Mouse (Mus musculus) left cerebral cortex, adult 9 months (tissue): ENCODE measurements around the gene Pax7.

ENCODE experiments used
- DNase-seq, 2 experiments: peaks; one replicate each; pipeline ENCODE4 v3.0.0; 2022; ENCODE audit warnings: low spot score in 2 of 2

Gene Pax7

DNA sequence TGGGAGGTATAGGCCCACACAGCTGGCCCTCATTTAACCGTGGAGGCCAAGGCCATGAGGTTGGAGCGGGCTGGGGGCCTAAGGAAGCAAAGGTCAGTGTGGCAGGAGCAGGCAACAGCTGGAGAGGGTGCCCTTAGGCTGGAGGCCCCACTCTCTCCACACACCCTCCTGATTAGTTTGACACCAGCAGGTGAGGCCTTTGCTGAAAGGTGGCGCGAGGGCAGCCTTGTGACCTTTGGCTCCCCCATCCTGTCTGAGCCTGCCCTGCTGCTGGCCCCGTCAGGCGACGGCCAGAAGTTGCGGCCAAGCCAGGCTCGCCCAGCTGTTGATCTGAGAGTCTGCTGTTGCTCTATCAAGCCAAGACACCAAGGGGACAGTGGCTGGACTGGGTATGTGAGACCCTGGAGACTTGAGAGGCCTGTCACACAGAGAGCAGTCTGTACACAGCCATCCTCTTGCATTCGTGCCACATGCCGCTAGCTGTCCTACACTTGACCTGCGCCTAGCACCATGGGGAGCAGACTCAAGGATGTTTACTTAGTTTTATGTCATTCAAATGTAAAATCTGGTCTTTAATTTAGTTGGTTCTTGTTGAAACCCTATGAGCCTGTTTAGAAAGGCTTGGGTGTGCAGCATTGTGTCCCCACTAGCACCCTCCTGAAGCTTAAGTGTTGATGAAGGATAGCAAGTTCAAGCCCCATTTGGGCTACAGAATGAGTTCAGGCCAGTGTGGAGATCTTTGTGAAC is 86.0 kb downstream of the Pax7 start:
- DNase-seq: no peak

GRCm38 (mm10) chr4:139746177-139746576 is 87.2 kb downstream of the Pax7 start:
- no peak for DNase-seq

- DNase-seq: no peak
Observed at GRCm38 (mm10) chr4:139744765-139745395, 88.4 kb downstream of the Pax7 start.

DNA sequence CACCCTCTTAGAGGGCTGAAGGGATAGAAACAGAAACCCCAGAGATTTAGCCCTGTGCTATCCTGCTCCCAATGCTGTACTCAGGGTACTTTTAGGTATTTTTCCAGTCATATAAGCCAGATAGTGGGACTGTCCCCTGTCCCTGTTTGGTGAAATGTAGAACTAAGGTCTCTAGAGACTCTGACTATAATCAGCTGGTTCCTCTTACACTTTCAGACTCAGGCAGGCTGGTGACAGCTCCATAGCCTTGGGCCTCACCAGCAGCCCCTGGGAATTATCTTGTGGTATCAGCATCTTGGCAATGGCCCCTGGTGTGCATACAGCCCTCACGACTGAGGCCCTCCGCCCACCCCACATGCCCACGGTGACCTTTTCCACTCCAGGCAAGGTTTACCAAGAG is 89.7 kb downstream of the Pax7 start:
- no peak for DNase-seq

GRCm38 (mm10) chr4:139737035-139737434 is 96.3 kb downstream of the Pax7 start:
- peak; percentile 31 to 83 for DNase-seq

DNA sequence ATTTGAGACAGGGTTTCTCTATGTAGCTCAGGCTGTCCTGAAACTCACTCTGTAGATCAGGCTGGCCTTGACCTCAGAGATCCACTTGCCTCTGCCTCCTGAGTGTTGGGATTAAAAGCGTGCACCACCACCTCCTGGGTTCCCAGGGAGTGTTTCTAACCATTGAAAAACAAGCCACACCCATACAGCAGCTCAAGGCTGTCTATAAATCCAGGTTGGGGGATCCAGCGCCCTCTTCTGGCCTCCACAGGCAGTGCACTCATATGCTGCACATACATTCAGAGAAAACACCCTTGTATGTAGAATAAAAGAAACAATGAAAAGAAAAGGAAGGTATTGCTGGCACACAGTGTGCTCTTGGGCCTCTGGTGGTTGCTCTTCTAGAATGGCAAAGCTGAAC is 106.2 kb downstream of the Pax7 start:
- DNase-seq: no peak

- no peak for DNase-seq
Observed at GRCm38 (mm10) chr4:139725421-139725820, 107.9 kb downstream of the Pax7 start.

DNA sequence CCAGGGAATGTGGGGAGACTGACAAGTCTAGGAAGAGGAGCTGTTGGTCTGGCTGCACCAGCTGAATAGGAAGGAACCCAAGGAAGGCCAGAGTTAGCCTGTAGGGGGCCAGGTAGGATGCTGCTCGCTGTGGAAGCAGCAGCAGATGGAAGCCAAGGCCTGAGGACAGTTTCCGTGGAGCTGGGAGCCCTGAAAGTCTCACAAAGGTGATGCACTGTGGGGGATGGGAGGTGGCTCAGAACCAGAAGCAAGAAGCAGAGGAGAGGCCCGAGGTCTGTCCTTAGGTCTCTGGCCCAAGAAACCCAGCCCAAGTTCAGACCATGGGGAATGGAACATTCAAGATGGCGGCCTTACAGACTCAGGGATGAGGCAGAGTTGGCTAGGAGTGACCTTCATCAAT is 109.0 kb downstream of the Pax7 start:
- no peak for DNase-seq

DNA sequence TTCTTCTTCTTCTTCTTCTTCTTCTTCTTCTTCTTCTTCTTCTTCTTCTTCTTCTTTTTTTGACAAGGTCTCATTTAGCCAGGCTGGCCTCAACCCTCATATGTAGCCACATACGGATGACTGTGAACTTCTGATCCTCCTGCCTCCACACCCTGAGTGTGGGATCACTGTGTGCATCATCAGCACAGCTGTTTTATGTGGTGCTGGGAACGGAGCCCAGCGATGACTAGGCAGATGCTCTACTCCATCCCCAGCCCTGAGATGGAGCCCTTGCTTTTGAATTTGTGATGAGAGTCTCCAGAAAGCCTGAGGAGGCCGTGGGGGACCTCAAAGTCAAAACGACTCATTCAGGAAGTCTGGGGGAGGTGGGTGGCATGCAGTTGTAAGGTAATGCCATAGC is 114.3 kb downstream of the Pax7 start:
- no peak for DNase-seq

DNA sequence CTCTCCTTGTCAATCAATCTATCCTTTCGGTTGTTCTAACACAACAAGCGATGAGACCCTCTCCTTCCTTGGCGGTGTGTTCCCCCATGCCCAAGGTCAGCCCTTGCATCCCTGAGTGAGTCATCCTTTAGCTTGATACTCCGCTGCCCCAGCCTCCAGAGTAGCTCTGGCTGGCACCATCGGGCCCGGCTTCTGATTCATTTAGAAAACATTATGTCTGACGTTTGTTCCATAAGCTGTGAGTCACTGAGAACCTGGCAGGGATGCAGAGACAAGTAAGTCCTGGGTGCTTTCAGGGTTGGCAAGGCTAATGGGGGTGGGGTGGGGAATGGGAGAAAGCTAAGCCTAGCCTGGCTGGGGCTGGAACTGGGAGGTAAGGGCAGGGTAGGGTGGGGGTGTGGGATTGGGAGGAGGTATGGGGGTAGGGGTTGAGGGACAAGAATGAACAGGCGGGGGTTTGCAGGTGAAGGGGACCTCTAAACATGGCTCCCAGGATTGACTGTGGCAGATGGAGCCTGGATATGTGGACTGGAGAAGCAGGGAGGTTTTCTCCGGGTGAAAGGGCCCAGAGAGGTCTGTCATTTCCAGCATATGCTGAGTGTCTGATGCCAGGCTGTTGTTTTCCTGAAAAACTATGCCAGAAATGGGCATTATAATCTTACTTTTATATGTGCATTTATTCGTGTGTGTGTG is 116.7 kb downstream of the Pax7 start:
- peak; percentile 14 to 51 for DNase-seq

DNA sequence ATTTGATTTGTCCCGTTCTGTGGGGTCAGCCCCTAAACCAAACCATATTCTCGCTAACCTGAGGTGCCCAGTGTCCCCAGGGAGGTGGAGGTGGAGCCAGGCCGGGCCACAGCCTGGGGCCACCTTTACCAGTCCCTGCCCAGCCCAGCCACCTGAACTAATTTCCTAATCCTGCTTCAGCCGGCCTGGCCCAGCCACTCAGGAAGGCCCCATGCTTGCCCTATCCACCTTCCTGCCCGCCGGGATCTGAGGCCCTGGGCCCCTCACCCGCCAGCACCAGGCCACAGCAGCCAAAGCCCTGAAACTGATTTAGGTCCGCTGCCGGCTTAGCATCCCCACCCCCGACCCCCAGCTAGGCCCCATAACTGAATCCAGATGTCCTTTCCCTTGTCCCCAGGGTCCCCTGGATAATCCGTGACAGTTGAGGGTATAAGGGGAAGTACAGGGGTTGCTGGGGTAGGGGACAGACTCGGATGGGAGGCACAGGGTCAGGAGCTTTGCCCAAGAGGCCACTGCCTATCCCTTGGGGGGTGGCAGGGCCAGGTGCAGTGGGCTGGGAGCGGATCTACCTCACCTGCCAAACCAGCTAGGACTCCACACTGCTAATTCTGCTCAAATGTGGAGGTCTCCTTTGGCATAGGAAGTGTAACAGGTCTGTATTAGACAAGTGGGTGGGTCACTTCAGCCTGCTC is 117.9 kb downstream of the Pax7 start:
- no peak for DNase-seq

DNA sequence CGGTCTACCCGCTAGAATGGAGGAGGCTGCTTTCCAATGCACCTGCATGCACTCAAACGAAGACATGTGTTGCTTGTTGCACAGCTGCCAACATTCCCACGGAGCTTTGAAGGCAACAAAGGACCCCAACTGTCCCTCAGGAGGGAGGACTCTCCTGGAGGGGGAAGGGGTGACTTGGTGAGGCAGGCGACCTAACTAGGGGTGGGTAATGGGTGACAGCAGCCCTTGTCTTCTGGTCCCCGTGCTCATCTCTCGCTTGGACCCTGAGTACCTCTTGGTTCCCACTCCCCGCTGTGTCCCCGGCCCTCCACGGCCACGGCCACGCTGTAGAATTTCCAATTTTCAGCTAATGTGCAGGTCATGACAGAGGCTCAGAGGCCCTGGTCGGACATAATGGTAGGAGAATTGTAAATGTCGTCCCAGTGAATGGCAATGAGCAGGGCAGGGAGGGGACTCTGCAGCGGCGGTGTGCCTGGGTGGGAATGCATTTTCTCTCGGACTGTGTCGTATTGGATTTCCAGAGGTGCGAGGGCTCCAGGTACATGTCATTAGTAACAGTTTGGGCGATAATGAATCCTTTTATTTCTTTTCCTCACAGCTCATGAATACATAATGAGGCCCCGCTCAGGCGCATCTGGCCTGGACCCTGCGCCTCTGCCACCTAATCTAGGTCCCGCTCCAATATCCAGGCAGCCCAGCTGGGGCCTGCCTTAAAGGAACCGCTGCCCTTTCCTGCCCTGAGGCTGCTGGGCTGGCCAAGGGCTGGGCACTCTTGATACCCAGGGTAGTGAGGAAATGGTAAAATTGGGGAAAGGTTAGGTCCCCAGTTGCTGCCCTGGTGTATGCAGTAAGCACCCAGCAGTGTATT is 122.6 kb downstream of the Pax7 start:
- DNase-seq: no peak

- no peak for DNase-seq
Observed at GRCm38 (mm10) chr4:139705986-139706385, 127.3 kb downstream of the Pax7 start.

GRCm38 (mm10) chr4:139703468-139703867 is 129.9 kb downstream of the Pax7 start:
- no peak for DNase-seq

DNA sequence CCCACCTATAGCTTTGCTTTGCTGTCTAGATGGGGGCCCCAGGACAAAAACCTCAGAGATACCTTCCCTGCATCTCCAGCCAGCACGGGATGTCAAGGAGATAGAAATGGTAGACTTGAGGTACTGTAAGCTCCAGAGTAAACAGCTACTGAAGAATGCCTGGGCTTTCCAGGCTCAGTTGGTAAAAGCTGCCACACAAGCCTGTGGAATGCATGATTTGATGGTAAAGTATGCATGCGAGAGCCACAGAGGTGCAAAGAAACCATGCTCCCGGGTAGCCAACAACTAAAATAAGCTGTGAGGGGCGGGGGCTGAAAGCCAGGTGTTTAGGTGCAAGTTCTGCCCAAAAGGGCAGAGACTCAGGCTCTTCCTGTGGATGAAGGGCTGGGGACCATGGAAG is 130.4 kb downstream of the Pax7 start:
- no peak for DNase-seq

DNA sequence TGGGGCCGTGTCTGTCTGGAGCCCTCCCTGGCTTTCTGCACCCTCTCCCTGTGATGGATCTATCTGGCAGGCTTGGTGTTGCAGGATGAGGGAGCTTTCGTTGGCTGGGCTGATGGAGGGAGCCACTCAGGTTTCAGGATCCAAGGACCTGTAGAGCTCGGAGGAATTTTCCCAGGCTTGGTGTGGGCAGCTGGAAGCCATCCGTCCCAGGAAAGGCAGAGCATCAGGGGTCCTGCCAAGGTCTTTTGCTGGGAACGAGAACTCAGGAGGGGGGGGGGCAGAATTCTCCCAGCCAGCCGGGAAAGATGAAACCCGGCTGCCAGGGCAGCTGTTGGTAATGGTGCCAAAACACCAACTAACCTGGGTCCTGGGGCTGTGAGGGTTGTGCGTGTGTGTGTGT is 134.7 kb downstream of the Pax7 start:
- no peak for DNase-seq

GRCm38 (mm10) chr4:139697755-139698154 is 135.6 kb downstream of the Pax7 start:
- DNase-seq: no peak

DNA sequence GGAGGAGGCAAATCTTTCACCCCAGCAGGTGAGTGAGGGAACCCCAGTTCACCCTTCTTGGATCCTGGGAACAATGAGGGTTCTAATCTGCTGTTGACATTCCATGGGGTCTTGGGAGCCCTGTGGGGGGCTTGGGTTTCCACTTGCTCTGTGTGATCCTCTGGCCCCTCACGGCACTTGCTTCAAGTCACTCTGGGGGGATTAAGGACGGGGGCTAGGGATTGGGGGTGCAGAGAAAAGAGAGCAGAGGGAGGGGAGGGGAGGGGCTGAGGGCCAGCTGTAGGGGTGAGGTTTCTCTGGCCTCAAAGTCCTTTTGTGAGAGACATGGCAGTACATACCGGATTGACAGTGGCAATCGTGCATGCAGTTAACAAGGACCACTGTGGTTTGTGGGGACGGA is 140.0 kb downstream of the Pax7 start:
- no peak for DNase-seq

- no peak for DNase-seq
Observed at GRCm38 (mm10) chr4:139689627-139690269, 143.6 kb downstream of the Pax7 start.

DNA sequence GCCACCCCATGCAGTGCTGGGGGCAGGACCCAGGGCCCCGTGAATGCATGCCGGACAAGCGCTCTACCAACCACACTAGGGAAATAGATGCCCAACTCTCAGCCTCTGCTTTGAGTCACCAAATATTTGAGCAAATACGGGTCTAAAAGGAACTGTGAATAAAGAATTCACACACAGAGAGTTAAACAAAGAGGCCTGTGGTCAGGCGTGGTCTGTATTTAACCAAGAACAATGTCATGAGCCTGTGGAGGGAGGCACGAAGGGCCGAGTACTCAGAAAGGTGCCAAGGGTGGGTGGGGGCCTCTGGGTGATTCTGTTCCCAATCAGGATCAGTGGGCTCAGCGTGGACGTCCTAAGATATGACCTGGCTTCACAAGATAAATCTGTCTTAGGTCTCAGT is 145.3 kb downstream of the Pax7 start:
- DNase-seq: no peak
